Mouse (Mus musculus) lung, adult 2 months (tissue): Measurements from ENCODE around the gene Mrps23.

Experiments used
- CTCF ChIP-seq: fragments of 200-500 bp; IDR thresholded peaks from 2 replicates; pipeline ENCODE4 v1.5.1; 2011; ENCODE audit warnings: mild to moderate bottlenecking, low read length, control low read depth; ENCODE audit not compliant: insufficient read depth
- POLR2A ChIP-seq: fragments of 200-500 bp; IDR thresholded peaks from 2 replicates; pipeline ENCODE4 v1.6.1; 2011; ENCODE audit warnings: low read depth, mild to moderate bottlenecking, control low read depth, low read length, borderline replicate concordance; ENCODE audit errors: extremely low read depth

- no peak for TF ChIP-seq CTCF
- no peak for TF ChIP-seq POLR2A
Measured at GRCm38 (mm10) chr11:88180467-88180958, 23.7 kb upstream of the Mrps23 start.
